Mouse (Mus musculus): ENCODE measurements around the gene Drap1.

Drap1 gene

GRCm38 (mm10) chr19:5424782-5425741, at the start of gene Drap1, which contains the start of gene AI837181:
Gene Drap1, minus strand, starts transcription at chr19:5424979.
Gene AI837181, plus strand, starts transcription at chr19:5425144.
- DNase-seq (ENCODE audit: low spot score in 2 of 2), result peak; percentile 95

- DNase-seq (ENCODE audit: low spot score in 2 of 2), result peak in 1 of 2 experiments; percentile 47
These were observed 48.9 kb upstream of the Drap1 start, which contains the start of gene Efemp2 for GRCm38 (mm10) chr19:5473720-5474119. Gene Efemp2, plus strand, starts transcription at chr19:5473954.

GRCm38 (mm10) chr19:5472857-5473256, 48.1 kb upstream of the Drap1 start:
- no peak for DNase-seq (ENCODE audit: low spot score in 2 of 2)

GRCm38 (mm10) chr19:5471846-5472245, 47.1 kb upstream of the Drap1 start:
- no peak for DNase-seq (ENCODE audit: low spot score in 2 of 2)

GRCm38 (mm10) chr19:5468374-5468773, 43.6 kb upstream of the Drap1 start, which contains the start of gene Ctsw:
Gene Ctsw, minus strand, starts transcription at chr19:5468507.
- no peak for DNase-seq (ENCODE audit: low spot score in 2 of 2)

GRCm38 (mm10) chr19:5466916-5467500, 42.2 kb upstream of the Drap1 start:
- no peak for DNase-seq (ENCODE audit: low spot score in 2 of 2)

- no peak for DNase-seq (ENCODE audit: low spot score in 2 of 2)
These were observed 40.3 kb upstream of the Drap1 start for GRCm38 (mm10) chr19:5465037-5465436.

GRCm38 (mm10) chr19:5463791-5464562, 39.2 kb upstream of the Drap1 start:
- peak in 1 of 2 experiments; percentile 76 for DNase-seq (ENCODE audit: low spot score in 2 of 2)

GRCm38 (mm10) chr19:5463212-5463611, 38.4 kb upstream of the Drap1 start:
- no peak for DNase-seq (ENCODE audit: low spot score in 2 of 2)

GRCm38 (mm10) chr19:5461411-5461810, 36.6 kb upstream of the Drap1 start:
- no peak for DNase-seq (ENCODE audit: low spot score in 2 of 2)

- DNase-seq (ENCODE audit: low spot score in 2 of 2), result peak; percentile 83 to 87
These were observed 35.7 kb upstream of the Drap1 start, which contains the start of gene Fibp for GRCm38 (mm10) chr19:5460465-5460911. Gene Fibp, plus strand, starts transcription at chr19:5460615.

GRCm38 (mm10) chr19:5459896-5460295, 35.1 kb upstream of the Drap1 start:
- no peak for DNase-seq (ENCODE audit: low spot score in 2 of 2)

- no peak for DNase-seq (ENCODE audit: low spot score in 2 of 2)
These were observed 34.2 kb upstream of the Drap1 start for GRCm38 (mm10) chr19:5459019-5459418.

GRCm38 (mm10) chr19:5457746-5458442, 33.1 kb upstream of the Drap1 start, which contains the start of gene Ccdc85b:
Gene Ccdc85b, minus strand, starts transcription at chr19:5457894.
- DNase-seq (ENCODE audit: low spot score in 2 of 2), result no peak

GRCm38 (mm10) chr19:5456922-5457745, 32.4 kb upstream of the Drap1 start:
- peak; percentile 86 to 95 for DNase-seq (ENCODE audit: low spot score in 2 of 2)

- no peak for DNase-seq (ENCODE audit: low spot score in 2 of 2)
These were observed 31.6 kb upstream of the Drap1 start for GRCm38 (mm10) chr19:5456241-5456921.

- no peak for DNase-seq (ENCODE audit: low spot score in 2 of 2)
These were observed 30.8 kb upstream of the Drap1 start for GRCm38 (mm10) chr19:5455568-5455967.

GRCm38 (mm10) chr19:5455037-5455436, 30.3 kb upstream of the Drap1 start:
- no peak for DNase-seq (ENCODE audit: low spot score in 2 of 2)

GRCm38 (mm10) chr19:5451766-5452165, 27.0 kb upstream of the Drap1 start:
- DNase-seq (ENCODE audit: low spot score in 2 of 2), result no peak
